Mouse (Mus musculus) fibroblast of lung, adult 2 months (primary cell): ENCODE results near the gene Isg20.

Source experiments
- DNase-seq: peaks from one replicate; pipeline ENCODE4 v3.0.0-alpha.2; 2011; ENCODE audit warnings: low read depth

The Isg20 gene

DNA sequence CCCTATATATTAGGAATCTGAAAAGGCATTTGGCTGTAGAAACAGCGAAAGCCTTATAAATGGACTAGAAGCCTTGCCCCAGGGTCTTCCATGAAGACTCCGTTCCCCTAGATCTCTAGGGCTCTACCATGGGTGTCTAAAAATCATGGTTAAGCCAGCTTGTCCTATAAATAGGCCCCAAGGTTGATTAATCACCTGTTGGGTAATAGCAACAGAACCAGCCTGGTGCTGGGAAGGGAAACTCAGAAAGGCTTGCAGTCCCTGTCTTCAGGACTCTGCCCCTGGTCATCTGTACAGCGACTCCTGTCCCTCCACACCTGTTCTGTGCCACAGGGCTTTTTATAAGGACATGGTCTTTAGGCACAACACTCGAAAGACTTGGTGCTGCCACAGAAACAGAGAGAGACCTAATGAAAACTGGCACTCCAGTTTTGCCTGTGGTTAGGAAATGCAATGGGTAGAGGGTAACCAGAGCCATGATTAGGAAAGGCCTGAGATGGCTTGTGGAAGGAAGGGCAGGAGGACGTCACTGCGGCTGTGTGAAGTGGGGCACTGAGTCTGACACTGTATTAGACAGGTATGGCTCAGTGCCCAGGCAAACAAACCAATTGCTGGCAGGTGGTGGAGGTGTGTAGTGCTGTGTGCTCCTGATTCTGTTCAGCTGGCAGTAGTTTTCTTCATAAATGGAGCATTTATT, 9.9 kb upstream of the Isg20 start:
- DNase-seq: no peak

DNA sequence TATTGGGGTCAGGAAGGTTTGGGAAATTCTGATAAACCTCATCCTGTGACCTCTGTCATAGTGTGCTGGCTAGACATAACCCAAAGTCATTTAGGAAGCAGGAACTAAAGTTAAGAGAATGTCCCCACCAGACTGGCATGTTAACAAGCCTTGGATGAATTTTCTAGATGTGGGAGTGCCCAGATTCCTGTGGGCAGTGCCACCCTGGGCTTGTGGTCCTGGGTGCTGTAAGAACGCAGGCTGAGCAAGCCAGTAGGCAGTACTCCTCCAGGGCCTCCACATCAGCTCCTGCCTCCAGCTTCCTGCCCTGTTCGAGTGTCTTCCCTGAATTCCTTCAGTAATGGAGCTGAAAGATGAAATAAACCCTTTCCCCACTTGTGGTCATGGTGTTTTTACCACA, 9.0 kb upstream of the Isg20 start:
- DNase-seq: no peak

DNA sequence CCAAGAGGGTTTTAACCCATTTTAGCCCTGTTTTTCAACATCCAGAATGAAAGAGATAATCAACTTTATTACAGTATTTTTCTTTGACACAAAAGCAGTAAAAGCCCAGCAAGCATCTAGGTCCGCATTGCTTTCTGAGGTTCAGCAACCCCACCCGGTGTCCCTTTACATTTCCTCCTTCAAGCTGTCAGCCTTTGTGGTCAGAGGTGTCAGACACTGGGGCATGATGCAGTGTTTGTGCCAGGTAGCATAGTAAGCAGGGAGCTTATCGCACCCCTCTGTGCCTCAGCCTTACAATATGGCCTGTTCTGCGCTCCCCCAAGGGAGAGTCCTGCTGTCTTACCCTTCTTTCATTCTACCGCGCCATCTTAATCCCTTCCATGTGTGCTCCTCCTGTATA, 4.2 kb upstream of the Isg20 start:
- DNase-seq: no peak

DNA sequence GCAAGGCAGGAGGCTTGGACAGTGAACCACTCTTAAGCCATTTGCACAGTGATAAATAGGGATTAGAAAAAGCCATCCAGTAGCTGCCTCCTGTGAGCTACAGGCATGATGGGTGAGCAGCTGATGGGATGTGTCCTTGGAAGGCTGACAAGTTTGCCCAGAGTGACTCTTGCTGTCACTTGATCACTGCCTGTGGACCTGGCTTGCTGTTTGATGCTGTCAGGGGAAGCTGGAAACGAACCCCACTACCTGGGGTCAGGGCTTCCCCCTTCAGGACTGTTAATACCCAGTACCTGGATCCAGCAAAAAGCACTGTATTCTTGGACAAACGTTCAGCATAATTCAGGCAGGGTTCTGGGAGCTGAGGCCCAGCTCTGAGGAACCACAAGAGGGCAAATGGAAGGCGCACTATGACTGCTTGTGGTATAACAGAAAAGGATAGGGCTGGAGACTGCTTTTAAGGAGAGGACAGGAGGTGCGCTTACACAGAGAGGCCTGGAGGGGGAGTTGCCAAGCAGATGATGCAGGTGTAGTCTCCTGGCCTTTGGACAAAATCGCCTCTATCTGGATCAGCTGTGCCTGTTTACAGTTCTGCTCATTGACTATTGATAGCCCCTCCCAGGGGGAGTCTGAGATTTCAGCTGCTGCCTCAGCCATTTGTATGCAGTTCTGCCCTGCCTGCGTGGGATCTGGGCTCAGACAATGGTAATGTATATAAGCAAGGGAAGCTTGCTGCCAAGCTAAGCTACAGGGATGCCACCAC, 2.7 kb upstream of the Isg20 start:
- DNase-seq: no peak

DNA sequence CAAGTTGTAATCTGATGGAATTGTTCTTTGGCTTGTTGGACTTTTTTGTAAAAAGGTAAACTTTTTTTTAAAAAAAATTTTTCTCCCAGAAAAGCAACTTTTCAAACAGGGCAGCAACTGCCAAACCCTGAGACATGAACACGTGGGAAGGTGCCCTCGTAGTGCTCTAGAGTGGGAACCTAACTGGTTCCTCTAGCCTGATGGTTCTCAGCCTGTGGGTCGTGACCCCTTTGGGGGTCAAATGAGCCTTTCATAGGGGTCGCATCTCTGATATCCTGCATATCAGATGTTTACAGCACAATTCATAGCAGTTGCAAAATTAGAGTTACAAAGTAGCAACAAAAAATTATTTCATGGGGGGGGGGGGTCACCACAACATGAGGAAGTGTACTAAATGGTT, 2.0 kb upstream of the Isg20 start:
- no peak for DNase-seq

DNA sequence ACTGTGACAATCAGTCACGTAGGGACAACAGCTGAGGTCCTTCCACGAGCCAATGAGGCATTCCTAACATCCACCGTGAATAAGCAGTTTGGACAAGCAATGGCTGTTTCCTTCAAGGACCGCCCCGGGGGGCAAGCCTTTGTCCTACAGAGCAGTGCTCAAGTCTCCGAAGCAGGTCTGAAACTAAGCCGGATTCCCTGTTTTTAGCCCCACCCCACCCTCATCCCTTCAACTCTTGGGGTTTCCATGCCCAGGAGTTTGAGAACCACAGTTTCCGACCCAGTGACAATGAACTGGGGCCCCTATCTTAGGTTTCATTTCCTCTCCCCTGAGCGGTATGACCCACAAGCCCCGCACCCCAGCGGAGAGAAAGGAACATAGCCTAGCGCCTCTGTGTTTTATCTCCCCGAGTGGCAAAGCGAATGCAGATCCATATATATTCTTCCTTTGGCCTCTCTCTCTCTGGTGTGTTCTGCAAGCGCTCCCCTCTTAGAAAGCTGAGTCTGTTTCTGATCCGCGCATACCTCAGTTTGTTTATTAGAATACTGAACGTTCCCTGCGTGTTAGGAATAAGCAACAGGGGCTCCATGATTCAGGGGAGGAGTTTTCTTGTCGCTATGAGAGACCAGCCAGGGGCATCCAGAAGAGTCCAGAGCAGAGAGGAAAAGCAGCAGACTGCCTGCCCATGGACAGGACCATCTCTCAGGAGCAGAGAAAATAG, 811 bp upstream of the Isg20 start:
- DNase-seq: no peak

DNA sequence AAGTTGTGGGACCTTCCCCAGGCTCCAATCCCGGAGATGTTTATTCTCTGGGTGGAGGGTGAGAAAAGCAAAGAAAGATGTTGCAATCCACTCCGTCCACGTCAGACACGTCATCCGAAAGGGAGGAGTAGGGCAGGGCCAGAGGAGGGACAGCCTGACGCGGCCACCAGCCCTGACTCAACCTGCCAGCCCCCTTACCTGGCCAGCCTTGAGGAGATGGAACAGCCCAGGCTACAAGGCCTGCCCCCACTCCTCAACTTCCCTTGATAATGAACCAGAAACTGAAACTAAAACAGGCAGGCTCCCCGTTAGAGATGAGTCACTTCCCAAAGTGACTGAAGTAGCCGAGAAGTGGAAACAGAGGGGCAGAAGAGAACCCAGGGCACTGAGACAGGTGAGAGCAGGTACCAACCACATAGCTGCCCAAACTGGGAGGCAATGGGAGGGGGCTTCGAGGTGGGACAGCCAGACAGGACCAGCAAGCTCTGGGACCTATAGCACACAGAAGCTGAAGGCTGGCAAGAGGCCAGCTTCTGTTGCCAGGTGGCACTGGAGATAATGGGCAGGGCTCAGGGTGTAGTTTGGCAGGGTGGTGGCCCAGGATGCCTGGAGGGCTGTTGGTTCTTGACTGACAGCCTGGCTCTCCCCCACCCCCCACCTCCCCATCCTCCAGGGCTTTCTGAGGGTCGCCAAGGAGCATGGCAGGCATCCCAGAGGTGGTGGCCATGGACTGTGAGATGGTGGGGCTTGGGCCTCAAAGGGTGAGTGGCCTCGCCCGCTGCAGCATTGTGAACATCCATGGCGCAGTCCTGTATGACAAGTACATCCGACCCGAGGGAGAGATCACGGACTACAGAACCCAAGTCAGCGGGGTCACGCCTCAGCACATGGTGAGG, 673 bp downstream of the Isg20 start:
- peak; percentile 84 for DNase-seq

DNA sequence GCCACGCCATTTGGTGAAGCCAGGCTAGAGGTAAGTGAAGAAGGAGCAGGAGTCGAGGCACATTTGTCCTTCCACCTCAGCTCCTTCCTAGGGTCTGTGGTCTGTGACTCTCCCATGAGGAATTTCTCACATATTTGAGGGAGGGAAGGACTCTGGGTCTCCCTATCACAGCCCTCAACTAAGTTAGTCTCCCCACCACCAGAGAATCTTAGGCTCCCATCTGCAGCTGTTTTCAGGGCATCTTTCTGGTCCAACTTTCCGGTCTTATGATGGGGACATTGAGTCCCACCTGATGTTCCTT, 1.3 kb downstream of the Isg20 start:
- no peak for DNase-seq

DNA sequence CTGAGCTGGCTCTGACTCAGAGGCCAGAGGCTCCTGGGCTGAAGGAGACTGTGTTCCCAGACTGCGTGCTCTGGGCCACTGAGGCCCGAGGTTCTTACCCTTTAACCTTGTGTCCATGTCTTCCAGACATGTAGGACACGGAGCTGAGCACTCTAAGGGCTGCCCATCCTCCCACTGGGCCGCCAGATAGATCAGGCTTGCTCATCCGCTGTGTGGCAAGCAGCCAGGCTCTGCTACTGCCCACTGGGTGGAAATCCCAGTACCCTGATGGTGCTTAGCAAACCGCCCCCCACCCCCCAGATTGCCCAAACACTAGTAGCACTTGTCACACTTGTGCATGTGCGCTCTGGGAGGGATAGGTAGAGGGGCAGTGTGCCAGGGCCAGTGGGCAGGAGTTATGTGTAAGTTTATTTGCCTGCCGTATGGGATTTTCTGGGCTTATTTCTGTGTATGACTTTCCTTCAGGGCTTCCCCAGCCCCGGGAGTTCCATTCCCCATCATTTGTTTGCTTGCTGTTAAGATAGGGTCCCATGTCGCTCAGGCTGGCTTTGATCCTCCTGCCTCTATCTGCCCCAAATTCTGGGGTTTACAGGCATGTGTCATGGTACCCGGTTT, 1.8 kb downstream of the Isg20 start:
- no peak for DNase-seq

DNA sequence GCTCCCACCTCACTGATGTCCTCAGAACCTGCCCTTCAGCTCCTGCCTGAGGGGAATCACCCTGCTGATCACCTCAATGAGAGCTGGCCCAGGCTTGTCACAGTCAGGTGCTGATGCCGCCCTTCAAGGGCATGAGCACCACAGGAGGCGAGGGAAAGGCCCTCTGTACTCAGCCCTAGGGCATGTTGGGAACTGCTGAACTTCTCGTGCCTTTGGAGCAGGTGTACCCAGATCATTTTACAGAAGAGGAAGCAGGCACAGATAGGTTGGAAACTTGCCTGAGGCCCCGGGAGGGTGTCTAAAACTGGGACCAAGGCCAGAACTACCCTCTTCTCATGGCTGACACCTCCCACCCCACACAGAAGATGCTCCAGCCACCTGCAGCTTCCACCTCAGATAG, 5.5 kb downstream of the Isg20 start:
- no peak for DNase-seq

DNA sequence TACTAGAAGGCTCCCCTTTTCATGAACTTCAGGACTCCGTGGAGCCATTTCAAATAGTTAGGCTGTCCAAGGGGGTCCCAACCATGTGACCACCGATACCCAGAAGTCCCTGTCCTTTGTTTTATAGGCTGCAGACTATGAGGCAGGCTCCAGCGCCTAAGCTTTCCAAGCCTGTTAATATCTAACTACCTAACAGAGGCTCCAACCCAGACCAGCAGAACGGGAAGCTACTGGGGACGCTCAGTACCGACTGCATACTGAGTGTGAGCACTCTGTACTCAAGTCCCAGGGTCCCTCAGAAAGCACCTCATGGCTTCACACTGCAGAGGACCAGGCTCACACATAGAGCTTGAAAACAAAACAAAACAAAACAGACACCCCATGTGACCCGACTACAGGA, 9.3 kb downstream of the Isg20 start:
- DNase-seq: no peak

DNA sequence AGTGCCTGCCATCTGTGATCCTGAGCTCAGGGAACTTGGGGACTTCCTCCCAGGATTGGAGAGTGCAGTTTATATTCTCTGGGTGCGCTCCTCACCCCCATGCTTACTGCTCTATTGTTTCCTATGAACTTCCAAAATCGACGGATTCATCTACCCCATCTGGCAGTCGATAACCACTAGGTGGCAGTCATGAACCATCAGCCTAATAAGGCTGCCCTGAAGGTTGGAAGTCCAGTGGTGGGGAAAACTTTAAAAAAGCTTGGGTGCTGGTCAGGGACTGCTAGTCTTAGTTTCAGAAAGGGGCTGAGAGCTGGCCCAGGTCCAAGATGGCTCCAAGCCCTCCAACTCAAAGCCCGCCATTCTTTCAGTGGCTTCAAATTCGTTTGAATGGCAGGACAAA, 11.1 kb downstream of the Isg20 start:
- DNase-seq: peak; percentile 62

DNA sequence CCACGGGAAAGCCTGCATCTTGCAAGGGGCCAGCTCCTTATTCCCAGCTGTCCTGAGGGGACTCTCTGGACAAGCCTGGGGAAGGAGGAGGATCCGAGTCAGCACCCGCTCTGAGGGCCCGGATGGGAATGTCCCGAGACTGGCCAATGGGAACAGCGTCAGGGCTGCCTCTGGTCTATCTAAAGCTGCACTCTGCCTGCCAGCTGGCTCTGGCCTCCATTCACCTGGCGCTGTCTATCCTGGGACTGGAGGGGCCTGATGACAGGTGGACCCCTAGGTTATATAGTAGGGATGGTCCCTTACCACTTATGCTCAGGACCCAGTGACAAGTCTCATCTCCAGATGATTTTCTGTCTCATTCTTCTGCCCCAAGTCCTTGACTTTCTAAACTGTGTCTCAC, 11.6 kb downstream of the Isg20 start:
- no peak for DNase-seq

DNA sequence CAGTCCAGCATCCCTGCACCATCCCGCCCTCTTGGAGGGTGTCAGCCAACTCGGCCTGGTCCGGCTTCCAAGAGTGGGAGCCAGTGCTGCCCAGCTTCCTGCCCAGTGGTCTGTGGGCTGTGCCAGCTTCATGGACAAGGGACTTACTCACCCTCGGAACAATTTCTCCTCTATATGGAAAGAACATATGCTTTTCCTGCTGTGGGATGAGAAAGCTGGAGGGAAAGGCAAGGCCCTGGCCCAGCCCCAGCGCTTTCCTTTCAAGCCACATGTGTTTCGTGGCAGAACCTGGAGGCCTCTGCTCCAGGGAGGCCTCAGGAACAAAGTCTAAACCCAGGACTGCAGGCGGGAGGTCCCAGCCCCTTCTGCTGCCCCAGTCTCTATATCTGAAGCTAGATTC, 12.5 kb downstream of the Isg20 start:
- DNase-seq: no peak

DNA sequence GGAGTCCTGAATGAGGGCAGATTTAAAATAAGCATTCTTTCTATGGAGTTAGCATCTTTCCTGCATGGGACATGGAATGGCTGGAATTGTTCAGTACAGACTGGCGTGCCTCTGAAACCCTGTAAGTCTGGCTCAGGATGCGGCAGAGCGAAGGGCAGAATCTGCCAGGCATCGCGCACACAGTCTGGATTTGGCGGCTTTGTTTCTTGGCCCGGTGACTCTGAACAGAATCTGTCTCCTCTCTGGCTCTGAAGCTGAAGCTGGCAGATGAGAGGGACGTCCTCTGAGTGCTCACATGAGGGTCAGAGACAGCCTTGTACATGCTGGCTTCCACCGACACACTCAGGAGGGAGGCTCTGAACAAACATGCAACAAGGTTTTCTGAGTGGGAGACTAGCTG, 12.9 kb downstream of the Isg20 start:
- no peak for DNase-seq

DNA sequence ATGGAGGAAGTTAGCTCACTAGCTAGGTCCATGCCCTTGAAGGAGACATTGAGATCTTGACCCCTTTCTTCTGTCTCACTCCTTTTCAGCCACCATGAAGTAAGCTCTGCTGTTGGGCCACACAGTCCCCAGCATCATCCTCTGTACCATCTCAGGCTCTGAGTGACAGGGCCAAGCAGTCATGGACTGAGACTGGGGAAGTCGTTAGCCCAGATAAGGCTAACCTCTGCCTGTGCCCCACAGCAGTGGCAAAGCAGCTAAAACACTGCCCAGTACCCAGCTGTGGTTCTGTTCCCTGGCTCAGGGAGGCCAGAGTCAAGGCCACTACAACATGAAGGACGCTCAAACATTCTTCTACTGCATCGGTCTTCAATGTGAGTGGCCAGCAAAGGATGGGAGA, 14.0 kb downstream of the Isg20 start:
- no peak for DNase-seq

DNA sequence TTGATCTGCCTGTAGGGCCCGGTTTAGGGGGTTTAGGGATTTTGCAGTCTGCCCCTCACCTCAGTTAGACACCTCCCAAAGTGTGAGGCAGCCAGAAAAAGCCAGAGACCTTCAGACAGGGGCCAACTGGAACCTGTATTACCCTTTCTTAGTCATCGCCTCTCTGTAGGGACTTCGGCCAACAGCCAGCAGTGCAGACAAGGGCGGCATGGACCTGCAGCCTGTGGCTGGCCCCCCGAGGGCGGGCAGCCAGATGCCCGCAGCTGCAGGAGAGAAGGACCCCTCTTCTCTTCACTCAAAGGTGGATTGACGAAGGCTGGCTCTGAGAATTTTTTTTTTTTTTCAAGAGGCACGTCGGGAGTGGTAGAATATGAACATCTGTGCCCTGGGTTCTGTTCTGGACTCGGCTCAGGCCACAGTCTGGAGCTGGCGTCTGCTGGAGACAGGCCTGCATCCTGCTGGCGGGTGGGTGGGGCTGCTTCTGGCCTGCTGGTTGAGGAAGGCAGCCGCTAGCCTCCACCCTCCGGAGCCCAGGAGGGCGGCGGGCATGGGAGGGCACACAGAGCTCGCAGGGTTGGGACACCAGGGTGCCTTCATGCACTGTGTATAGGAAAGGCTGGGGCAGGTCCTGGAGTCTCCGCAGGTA, 25.9 kb downstream of the Isg20 start:
- peak; percentile 79 for DNase-seq

DNA sequence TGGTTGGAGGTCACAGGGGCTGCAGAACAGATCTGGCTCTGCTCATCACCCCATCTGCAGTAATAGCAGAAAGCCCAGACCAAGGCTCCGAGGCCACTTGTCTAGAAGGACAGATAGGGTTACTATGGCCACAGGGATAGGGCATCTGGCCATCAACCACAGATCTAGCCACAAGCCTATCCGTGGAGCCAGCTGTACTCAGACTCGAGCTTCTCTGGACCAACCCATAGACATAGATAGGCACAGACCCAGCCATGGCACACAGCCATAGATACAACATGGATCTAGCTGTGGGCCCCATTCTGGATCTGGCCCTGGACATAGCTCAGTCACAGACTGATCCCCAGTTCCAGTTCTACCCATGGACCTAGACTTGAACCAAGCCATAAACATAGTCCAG, 27.7 kb downstream of the Isg20 start:
- DNase-seq: no peak

DNA sequence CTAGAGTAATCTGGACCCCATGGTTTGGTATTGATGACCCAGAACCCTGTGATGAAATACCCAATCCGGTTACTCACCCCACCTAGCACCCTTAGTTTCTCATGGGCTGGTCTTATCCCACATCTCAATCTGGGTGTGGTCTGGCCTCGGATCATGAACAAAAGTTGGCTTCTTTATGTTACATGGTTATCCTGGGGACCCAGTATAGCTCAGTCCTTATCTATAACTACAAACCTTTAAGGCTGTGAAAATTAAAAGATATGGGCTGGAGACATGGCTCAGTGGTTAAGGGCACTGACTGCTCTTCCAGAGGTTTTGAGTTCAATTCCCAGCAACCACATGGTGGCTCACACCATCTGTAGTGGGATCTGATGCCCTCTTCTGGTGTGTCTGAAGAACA, 29.3 kb downstream of the Isg20 start:
- no peak for DNase-seq

DNA sequence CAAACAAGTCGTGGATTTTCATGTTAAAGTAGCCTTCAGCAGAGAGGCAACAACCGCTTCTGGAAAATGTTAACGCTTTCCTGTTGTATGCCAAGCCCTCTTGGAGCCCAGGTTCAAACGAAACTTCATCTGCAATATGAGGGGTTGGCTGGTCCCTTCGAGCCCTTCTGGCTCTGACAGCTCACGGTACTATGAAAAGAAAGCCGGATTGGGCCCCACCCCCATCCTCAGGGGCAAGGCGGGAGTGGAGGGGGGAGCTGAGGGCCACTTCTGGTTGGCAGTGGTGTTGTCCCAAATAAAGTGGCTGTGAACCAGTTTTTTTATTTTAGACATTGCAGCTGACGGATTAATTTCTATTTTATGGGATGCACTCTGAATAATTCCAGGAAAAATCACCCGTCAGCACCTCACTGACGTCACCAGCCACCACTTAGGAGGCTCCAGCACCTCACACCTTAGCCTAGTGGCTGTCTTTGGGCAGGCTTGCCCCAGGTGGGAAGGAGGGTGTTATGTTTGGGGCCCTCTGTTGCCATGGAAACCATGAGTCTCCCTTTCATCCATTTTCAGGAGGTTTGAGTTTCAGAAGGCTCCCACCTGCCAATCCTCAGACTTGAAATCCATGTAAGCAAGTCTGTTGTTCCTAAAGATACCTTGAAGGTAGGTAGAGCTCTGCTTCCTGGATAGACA, 40.8 kb downstream of the Isg20 start:
- DNase-seq: no peak

DNA sequence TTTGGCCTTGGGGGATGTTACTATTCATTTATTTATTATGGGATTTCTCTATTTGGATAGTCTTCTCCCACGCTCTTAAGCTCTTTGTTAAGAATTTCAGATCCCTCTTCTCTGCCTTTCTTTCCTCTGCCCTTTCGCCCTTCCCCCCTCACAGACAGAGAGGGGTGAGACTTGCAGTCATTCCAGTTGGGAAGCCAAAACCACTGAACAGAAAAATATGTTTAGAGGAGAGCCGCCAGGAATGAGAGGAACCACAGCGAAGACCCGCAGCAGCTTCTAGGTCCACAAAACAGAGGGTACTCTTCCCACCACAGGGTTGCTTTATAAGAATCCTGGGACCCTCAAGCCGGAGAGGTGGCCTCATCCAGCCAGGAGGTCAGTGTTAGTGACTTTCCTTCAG, 41.4 kb downstream of the Isg20 start:
- peak; percentile 62 for DNase-seq
